Mouse (Mus musculus): ENCODE data around the gene Rsrc2. TPM values are rescaled to one million over a fixed set of nuclear protein-coding genes. Genes with fewer than 3 reads are reported as not detected.
"Not testable (repeated sequence)": the region's sequence is repeated elsewhere in the genome, so short reads cannot be mapped to it uniquely, and the experiment has no call there.

Gene Rsrc2
- 35.2 and 39.2 TPM in 2 replicates for polyA plus RNA-seq (2015; fragmentation: Nextera tagmentation; extraction: Ambion mirVana)

DNA sequence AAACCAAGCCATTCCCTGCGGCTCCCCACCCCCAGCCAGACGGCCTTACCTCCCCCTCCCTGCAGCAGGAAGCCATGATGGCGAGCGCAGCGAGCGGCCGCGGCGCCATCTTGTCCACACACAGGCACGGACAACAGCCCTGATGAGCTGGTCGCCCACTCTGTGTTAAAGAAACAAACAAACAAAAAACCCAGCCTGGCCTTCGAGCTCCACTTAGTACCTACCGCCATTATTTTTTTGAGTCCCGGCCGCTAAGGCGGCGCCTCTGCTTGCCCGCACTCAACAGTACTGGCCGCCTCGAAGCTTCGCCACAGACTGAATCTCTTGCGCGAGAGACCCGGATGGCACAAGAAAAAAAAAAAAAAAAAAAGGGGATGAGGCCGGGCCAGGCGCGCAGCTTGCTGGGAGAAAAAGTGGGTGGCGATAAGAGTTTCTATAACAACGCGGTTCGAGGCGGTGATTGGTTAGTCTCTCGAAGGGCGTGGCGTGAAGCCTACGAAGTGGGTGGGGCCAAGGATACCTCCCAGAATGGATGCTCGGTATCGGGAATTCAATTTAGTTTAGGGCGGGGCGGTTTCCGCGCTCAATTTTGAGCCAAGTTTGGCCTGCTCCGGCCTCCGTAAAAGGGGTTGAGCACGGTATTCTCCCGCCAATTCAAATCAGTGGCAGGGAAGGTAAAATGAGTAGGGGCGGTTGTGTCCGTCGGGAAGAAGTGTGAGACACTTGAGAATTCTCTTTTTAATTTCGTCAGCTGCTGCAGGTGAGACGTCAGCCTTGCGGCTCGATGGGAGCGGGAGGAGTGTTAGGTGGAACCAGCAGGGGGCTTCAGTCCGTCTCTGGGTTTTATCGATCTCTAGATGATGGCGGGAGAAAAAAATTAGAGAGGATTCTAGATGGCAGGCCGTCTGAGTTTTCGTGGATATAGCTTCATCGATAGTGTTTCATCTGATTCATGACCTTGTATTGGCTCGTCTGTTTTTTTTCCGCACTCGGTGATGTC lies at the start of gene Rsrc2, which contains the start of gene Kntc1:
Gene Rsrc2, minus strand, starts transcription at position 350 of the 1,000 bp plus-strand sequence.
Gene Kntc1, plus strand, starts transcription at position 652 of the 1,000 bp plus-strand sequence.
- H3K9me3 ChIP-seq (replicated peaks; ENCODE audit: control insufficient read depth, low read length): no peaks in the 10 kb centered on the region
- H3K4me3 ChIP-seq (ENCODE audit: low read depth, low read length): peak within 1 kb of the TSS; percentile 88
- no peaks in the 10 kb centered on the region for H3K27me3 ChIP-seq (ENCODE audit: control insufficient read depth, insufficient read depth, low read depth, low read length)
- H3K27ac ChIP-seq (ENCODE audit: low read length): peak within 1 kb of the TSS; percentile 99
- peak within 1 kb of the TSS; percentile 91 for H3K4me2 ChIP-seq (ENCODE audit: low read depth, low read length)
- under 1% methylated on average over 63 of the region's 63 CpGs for WGBS (ENCODE audit: insufficient replicate concordance)
- peaks cover 11% of the 10 kb centered on the region for H3K36me3 ChIP-seq (ENCODE audit: control insufficient read depth, insufficient read depth)
- peaks cover 35% of the 10 kb centered on the region for H3K4me1 ChIP-seq (ENCODE audit: control insufficient read depth, low read depth, low read length)
- H3K9ac ChIP-seq (ENCODE audit: low read depth, low read length): peak within 1 kb of the TSS; percentile 80
- peak; percentile 92 for ATAC-seq (ENCODE audit: low read depth)

DNA sequence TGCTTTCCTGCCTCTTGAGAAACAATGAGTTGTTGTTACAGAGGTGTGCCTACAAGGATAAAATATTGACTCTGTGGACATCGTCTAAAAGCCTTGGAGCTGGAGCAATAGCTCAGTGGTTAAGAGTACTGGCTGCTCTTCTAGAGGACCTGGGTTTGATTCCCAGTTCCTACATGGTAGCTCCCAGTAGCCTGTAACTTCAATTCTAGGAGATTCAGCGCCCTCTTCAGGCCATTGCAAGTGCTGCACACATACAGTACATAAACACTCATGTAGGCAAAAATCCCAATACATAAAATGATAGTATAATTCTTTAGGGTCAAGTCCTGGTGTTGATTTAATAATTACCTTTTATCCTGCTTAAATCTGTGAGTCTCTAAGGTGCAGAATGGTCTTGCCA lies 43.9 kb upstream of the Rsrc2 start:
- no peak overlapping the region for H3K4me3 ChIP-seq (ENCODE audit: low read depth, low read length)
- ATAC-seq (ENCODE audit: low read depth): no peak
- no peaks in the 10 kb centered on the region for H3K4me1 ChIP-seq (ENCODE audit: control insufficient read depth, low read depth, low read length)
- H3K9me3 ChIP-seq (replicated peaks; ENCODE audit: control insufficient read depth, low read length): no peaks in the 10 kb centered on the region
- no peak overlapping the region for H3K9ac ChIP-seq (ENCODE audit: low read depth, low read length)
- no peaks in the 10 kb centered on the region for H3K27me3 ChIP-seq (ENCODE audit: control insufficient read depth, insufficient read depth, low read depth, low read length)
- 85% methylated on average over 2 of the region's 2 CpGs for WGBS (ENCODE audit: insufficient replicate concordance)
- H3K27ac ChIP-seq (ENCODE audit: low read length): no peak overlapping the region
- H3K36me3 ChIP-seq (ENCODE audit: control insufficient read depth, insufficient read depth): peaks cover 64% of the 10 kb centered on the region
- H3K4me2 ChIP-seq (ENCODE audit: low read depth, low read length): no peak overlapping the region

DNA sequence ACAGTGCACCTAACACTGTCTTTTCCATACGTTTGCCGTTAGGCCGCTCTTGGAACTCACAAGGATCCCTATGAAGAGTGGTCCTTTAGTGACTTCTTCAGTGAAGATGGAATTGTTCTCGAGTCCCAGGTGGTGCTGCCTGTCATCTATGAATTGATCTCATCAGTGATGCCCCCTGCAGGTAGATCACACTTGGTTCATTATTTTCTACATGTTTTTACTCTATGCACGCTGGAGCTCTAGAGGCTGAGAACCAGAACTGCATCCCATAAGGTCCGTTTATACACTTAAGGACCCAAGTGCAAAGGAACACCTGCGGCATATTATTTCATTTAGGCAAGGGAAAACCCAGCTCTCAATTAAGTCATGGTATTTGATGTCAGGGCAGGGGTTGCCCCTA lies 39.8 kb upstream of the Rsrc2 start:
- Histone ChIP-seq H3K36me3 (ENCODE audit: control insufficient read depth, insufficient read depth) (peaks cover 73% of the 10 kb centered on the region), H3K4me3 (ENCODE audit: low read depth, low read length) (no peak overlapping the region)
- 89% methylated on average over 7 of the region's 7 CpGs for WGBS (ENCODE audit: insufficient replicate concordance)

DNA sequence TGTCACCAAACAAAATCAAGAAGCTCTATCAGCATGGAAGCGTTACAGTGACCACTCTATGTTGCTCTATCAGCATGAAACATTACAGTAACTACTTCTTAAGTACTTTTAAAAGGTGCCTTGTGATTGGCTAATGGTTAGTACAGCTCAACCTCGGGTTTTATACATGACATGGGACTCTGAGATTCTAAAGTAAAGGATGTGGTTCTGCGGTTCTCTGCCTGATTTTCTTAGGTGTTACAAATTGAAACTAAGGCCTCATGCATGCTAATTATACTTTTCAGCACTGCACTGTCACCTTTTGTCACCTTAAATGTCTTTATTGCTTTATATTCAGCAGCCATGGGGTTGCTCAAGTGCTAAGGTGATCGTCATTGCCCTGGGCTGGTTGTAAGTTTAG lies 32.6 kb upstream of the Rsrc2 start:
- Histone ChIP-seq H3K36me3 (ENCODE audit: control insufficient read depth, insufficient read depth) (peaks cover 66% of the 10 kb centered on the region), H3K27ac (ENCODE audit: low read length) (no peak overlapping the region), H3K27me3 (ENCODE audit: control insufficient read depth, insufficient read depth, low read depth, low read length) (no peaks in the 10 kb centered on the region), H3K9ac (ENCODE audit: low read depth, low read length) (no peak overlapping the region), H3K9me3 (replicated peaks; ENCODE audit: control insufficient read depth, low read length) (no peaks in the 10 kb centered on the region), H3K4me3 (ENCODE audit: low read depth, low read length) (no peak overlapping the region), H3K4me1 (ENCODE audit: control insufficient read depth, low read depth, low read length) (no peaks in the 10 kb centered on the region), H3K4me2 (ENCODE audit: low read depth, low read length) (no peak overlapping the region)
- ATAC-seq (ENCODE audit: low read depth): no peak
- 83% methylated on average over 4 of the region's 4 CpGs for WGBS (ENCODE audit: insufficient replicate concordance)

More for the DNA sequence above, 39.8 kb upstream of the Rsrc2 start:
- no peak overlapping the region for H3K4me2 ChIP-seq (ENCODE audit: low read depth, low read length)
- no peak overlapping the region for H3K27ac ChIP-seq (ENCODE audit: low read length)
- H3K27me3 ChIP-seq (ENCODE audit: control insufficient read depth, insufficient read depth, low read depth, low read length): no peaks in the 10 kb centered on the region
- H3K4me1 ChIP-seq (ENCODE audit: control insufficient read depth, low read depth, low read length): no peaks in the 10 kb centered on the region
- H3K9me3 ChIP-seq (replicated peaks; ENCODE audit: control insufficient read depth, low read length): no peaks in the 10 kb centered on the region
- no peak overlapping the region for H3K9ac ChIP-seq (ENCODE audit: low read depth, low read length)
- no peak for ATAC-seq (ENCODE audit: low read depth)

DNA sequence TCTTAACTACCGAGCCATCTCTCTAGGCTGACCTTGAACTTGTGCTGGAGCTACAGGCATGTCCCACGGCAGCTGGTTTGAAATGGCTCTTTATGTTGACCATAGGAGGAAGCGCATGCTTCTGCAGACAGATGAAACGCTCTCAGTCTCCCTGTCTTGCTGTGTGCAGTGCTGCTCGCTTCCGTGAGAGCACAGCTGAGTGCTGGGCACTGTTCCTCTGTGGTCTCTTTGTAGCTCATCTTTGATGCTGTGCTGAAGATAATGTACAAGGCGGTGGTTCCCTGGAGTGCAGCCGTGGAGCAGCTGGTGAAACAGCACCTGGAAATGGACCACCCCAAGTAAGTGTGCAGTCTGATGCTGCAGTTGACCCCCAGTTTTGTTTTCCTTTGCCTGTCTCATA lies 31.5 kb upstream of the Rsrc2 start:
- Histone ChIP-seq H3K4me2 (ENCODE audit: low read depth, low read length) (no peak overlapping the region), H3K36me3 (ENCODE audit: control insufficient read depth, insufficient read depth) (peaks cover 69% of the 10 kb centered on the region), H3K9me3 (replicated peaks; ENCODE audit: control insufficient read depth, low read length) (no peaks in the 10 kb centered on the region), H3K27ac (ENCODE audit: low read length) (no peak overlapping the region), H3K4me1 (ENCODE audit: control insufficient read depth, low read depth, low read length) (no peaks in the 10 kb centered on the region), H3K27me3 (ENCODE audit: control insufficient read depth, insufficient read depth, low read depth, low read length) (no peaks in the 10 kb centered on the region), H3K4me3 (ENCODE audit: low read depth, low read length) (no peak overlapping the region), H3K9ac (ENCODE audit: low read depth, low read length) (no peak overlapping the region)
- ATAC-seq (ENCODE audit: low read depth): no peak
- WGBS (ENCODE audit: insufficient replicate concordance): 80% methylated on average over 8 of the region's 8 CpGs

DNA sequence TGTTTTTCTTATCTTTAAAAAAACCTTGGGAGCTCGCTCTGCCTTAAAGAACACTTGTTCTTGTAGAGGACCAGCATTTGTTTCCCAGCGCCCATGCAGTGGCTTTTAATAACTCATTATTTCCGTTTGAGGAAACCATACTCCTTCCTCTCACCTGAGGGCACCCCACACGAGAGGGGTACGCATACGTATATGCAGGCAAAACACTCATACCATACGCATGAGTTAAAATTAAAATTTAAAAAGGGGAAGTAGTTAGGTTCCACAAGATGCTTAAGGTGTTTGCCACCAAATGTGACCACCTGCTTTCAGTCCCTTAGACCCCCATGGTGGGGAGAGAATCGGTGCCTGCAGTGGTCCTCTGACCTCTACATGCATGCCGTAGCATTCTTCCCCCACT lies 24.2 kb upstream of the Rsrc2 start:
- WGBS (ENCODE audit: insufficient replicate concordance): 84% methylated on average over 9 of the region's 9 CpGs
- no peak for ATAC-seq (ENCODE audit: low read depth)
- Histone ChIP-seq H3K36me3 (ENCODE audit: control insufficient read depth, insufficient read depth) (peaks cover 54% of the 10 kb centered on the region), H3K4me2 (ENCODE audit: low read depth, low read length) (no peak overlapping the region), H3K4me3 (ENCODE audit: low read depth, low read length) (no peak overlapping the region), H3K27ac (ENCODE audit: low read length) (no peak overlapping the region), H3K27me3 (ENCODE audit: control insufficient read depth, insufficient read depth, low read depth, low read length) (no peaks in the 10 kb centered on the region), H3K4me1 (ENCODE audit: control insufficient read depth, low read depth, low read length) (no peaks in the 10 kb centered on the region), H3K9ac (ENCODE audit: low read depth, low read length) (no peak overlapping the region), H3K9me3 (replicated peaks; ENCODE audit: control insufficient read depth, low read length) (no peaks in the 10 kb centered on the region)

DNA sequence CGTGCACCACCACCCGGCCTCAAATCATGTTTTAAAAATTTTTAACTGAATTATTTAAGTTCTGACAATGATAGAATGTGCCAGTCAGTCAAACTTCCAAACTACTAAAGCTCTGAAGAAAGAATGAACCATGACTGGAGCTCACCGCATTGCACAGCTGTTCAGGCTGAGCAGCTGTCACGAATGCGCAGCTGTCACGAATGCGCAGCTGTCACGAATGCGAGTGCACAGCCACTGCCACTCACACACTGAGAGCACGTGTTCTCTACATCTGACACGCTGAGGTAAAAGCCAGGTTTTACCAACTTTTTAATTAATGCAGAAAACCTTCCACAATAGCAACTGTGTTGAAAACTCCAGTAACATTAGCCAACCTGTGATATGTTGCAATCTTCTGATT lies 17.2 kb upstream of the Rsrc2 start:
- not testable (repeated sequence) for H3K27me3 ChIP-seq (ENCODE audit: control insufficient read depth, insufficient read depth, low read depth, low read length); H3K9ac ChIP-seq (ENCODE audit: low read depth, low read length); H3K9me3 ChIP-seq (replicated peaks; ENCODE audit: control insufficient read depth, low read length); ATAC-seq (ENCODE audit: low read depth); H3K27ac ChIP-seq (ENCODE audit: low read length); H3K4me3 ChIP-seq (ENCODE audit: low read depth, low read length); H3K4me1 ChIP-seq (ENCODE audit: control insufficient read depth, low read depth, low read length); H3K4me2 ChIP-seq (ENCODE audit: low read depth, low read length)
- 90% methylated on average over 11 of the region's 11 CpGs for WGBS (ENCODE audit: insufficient replicate concordance)
- peaks cover 65% of the 10 kb centered on the region for H3K36me3 ChIP-seq (ENCODE audit: control insufficient read depth, insufficient read depth)

DNA sequence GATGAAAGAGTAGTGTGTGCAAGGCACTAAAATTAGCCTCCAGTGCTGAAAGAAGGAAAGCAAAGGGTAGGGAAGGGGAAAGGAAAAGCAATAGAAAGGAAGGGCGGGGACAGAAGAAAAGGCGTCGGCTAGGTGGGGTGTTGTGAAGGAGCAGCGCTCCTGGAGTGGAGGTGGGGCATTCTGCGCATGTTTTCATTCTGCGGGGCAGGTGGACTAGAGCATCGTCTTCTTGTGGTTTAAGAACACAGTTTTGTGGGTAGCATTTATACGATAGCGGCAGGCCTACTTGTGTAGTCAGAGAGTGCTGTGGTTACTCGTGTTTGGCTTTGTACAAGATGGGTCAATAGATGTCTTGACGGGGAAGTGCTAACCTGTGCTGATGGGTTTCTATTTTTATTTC lies 16.3 kb upstream of the Rsrc2 start:
- peaks cover 59% of the 10 kb centered on the region for H3K36me3 ChIP-seq (ENCODE audit: control insufficient read depth, insufficient read depth)
- no peak overlapping the region for H3K4me2 ChIP-seq (ENCODE audit: low read depth, low read length)
- no peaks in the 10 kb centered on the region for H3K27me3 ChIP-seq (ENCODE audit: control insufficient read depth, insufficient read depth, low read depth, low read length)
- H3K4me3 ChIP-seq (ENCODE audit: low read depth, low read length): no peak overlapping the region
- H3K9me3 ChIP-seq (replicated peaks; ENCODE audit: control insufficient read depth, low read length): no peaks in the 10 kb centered on the region
- H3K27ac ChIP-seq (ENCODE audit: low read length): no peak overlapping the region
- ATAC-seq (ENCODE audit: low read depth): no peak
- no peak overlapping the region for H3K9ac ChIP-seq (ENCODE audit: low read depth, low read length)
- 84% methylated on average over 11 of the region's 11 CpGs for WGBS (ENCODE audit: insufficient replicate concordance)
- no peaks in the 10 kb centered on the region for H3K4me1 ChIP-seq (ENCODE audit: control insufficient read depth, low read depth, low read length)

Data from liver, embryonic 16.5 days (tissue).